Mouse (Mus musculus) lung, postnatal 0 days (tissue): ENCODE measurements around the gene Usp11.

Source experiments
- CTCF ChIP-seq: IDR thresholded peaks from 2 replicates; pipeline ENCODE4 v1.5.1; 2016; ENCODE audit warnings: antibody characterized with exemption, mild to moderate bottlenecking
- EP300 ChIP-seq: IDR thresholded peaks from 2 replicates; pipeline ENCODE4 v1.6.1; 2016; ENCODE audit warnings: antibody characterized with exemption, mild to moderate bottlenecking, control low read depth

DNA sequence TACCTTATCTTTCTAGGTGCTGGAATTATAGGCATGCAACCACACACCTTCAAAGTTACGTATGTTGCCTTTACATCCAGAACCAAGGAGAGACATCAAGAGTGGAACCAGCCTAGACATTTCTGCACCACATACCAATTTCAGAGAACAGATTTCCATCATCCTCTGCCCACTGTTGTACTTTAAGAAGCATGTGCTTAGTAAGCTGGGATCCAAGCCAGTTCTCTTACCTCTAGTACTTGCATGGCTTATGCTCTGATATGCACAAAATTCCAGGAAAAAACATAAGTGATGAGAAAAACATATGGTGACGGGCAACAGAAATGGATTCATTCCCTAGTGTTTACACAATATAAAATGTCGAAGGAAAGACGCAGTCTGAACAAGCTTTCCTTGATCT is 32.8 kb downstream of the Usp11 start:
- TF ChIP-seq CTCF (no peak), EP300 (no peak)
